Mouse (Mus musculus) ES-E14 (cell line): ENCODE measurements around the gene Tap1. TPM values are rescaled to one million over a fixed set of nuclear protein-coding genes. Genes with fewer than 3 reads are reported as not detected.

Experiments used
- DNase-seq: peaks from one replicate; pipeline ENCODE4 v3.0.0-alpha.2; 2013; ENCODE audit warnings: low read depth, low spot score
- H3K27ac ChIP-seq: 2 replicates; pipeline ENCODE4 v1.5.1; 2012; ENCODE audit warnings: low read depth, mild to moderate bottlenecking, low read length, moderate library complexity, mixed read lengths; ENCODE audit not compliant: poor library complexity, insufficient read depth, severe bottlenecking
- H3K36me3 ChIP-seq: 2 replicates; pipeline ENCODE4 v1.6.1; 2012; ENCODE audit warnings: mild to moderate bottlenecking, low read length, moderate library complexity, mixed read lengths; ENCODE audit not compliant: control insufficient read depth, poor library complexity, insufficient read depth, severe bottlenecking
- H3K4me1 ChIP-seq, 2 experiments: fragments of 150-350 bp in 1 of 2; sonication (generic) in 1 of 2; 2 replicates each; pipeline ENCODE4 v1.6.1; 2012; ENCODE audit warnings: low read length in 2 of 2, mild to moderate bottlenecking in 1 of 2, mixed read lengths in 1 of 2; ENCODE audit not compliant: control insufficient read depth in 2 of 2, insufficient read depth in 2 of 2, poor library complexity in 1 of 2
- H3K4me3 ChIP-seq, 2 experiments: fragments of 150-350 bp in 1 of 2; sonication (generic) in 1 of 2; 2 replicates each; pipeline ENCODE4 v1.5.1; 2012; ENCODE audit warnings: low read length in 2 of 2, low read depth in 1 of 2, mild to moderate bottlenecking in 1 of 2, mixed read lengths in 1 of 2; ENCODE audit not compliant: insufficient read depth in 1 of 2, poor library complexity in 1 of 2, severe bottlenecking in 1 of 2
- H3K9ac ChIP-seq: 2 replicates; pipeline ENCODE4 v1.6.1; 2012; ENCODE audit warnings: low read depth, mild to moderate bottlenecking, low read length, mixed read lengths; ENCODE audit not compliant: poor library complexity, insufficient read depth, severe bottlenecking
- H3K9me3 ChIP-seq: fragments of 150-350 bp; sonication (generic); 2 replicates; pipeline ENCODE4 v1.6.1; 2012; ENCODE audit warnings: low read depth, mild to moderate bottlenecking, low read length; ENCODE audit not compliant: control insufficient read depth, insufficient read depth
- CHD2 ChIP-seq: IDR thresholded peaks from 2 replicates; pipeline ENCODE4 v1.6.1; 2014; ENCODE audit warnings: mild to moderate bottlenecking, low read depth, low read length, inconsistent platforms
- HCFC1 ChIP-seq: IDR thresholded peaks from 2 replicates; pipeline ENCODE4 v1.6.1; 2012; ENCODE audit warnings: low read length, inconsistent platforms, borderline replicate concordance; ENCODE audit not compliant: insufficient read depth
- MAFK ChIP-seq: IDR thresholded peaks from 2 replicates; pipeline ENCODE4 v1.6.1; 2014; ENCODE audit warnings: mild to moderate bottlenecking, low read depth, low read length, inconsistent platforms; ENCODE audit not compliant: insufficient read depth
- ZC3H11A ChIP-seq: IDR thresholded peaks from 2 replicates; pipeline ENCODE4 v1.6.1; 2012; ENCODE audit warnings: low read depth, mild to moderate bottlenecking, inconsistent platforms, low read length, borderline replicate concordance
- ZNF384 ChIP-seq: IDR thresholded peaks from 2 replicates; pipeline ENCODE4 v1.6.1; 2012; ENCODE audit warnings: low read depth, low read length, inconsistent platforms
- in situ Hi-C, 2 experiments: fragments of 600-800 bp; cut with MboI; formaldehyde crosslinking; loops; one replicate each; pipeline ENCODE4 v1.15.1; 2025; ENCODE audit warnings: low sequenced_read_pairs in 2 of 2, inconsistent platforms in 1 of 2; ENCODE audit not compliant: unreplicated experiment in 2 of 2
- total RNA-seq: library from RNA; depleted of rRNA; stranded (reverse); fragments of 300-350 nt; gene quantifications from 2 replicates; pipeline ENCODE4 v1.2.3, GENCODE M21; 2012

Gene Tap1
- total RNA-seq, 1 experiment: 13.9 TPM

GRCm38 (mm10) chr17:34234926-34235325 lies 47.6 kb downstream of the Tap1 start:
- TF ChIP-seq CHD2: no peak
- TF ChIP-seq ZNF384: no peak
- no peak for TF ChIP-seq ZC3H11A
- no peak for TF ChIP-seq MAFK
- TF ChIP-seq HCFC1: no peak
- Histone ChIP-seq H3K9me3 (peaks cover 20% of the 10 kb centered on the region), H3K4me3 (no peak overlapping the region), H3K4me1 (no peaks in the 10 kb centered on the region), H3K27ac (no peak overlapping the region), H3K9ac (no peak overlapping the region), H3K36me3 (no peaks in the 10 kb centered on the region)
- in situ Hi-C loops: no loop called here
- no peak for DNase-seq

GRCm38 (mm10) chr17:34236691-34237090 lies 49.3 kb downstream of the Tap1 start:
- no peak for DNase-seq
- peaks cover 20% of the 10 kb centered on the region for H3K9me3 ChIP-seq
- H3K4me3 ChIP-seq: no peak overlapping the region
- no peaks in the 10 kb centered on the region for H3K4me1 ChIP-seq
- H3K9ac ChIP-seq: no peak overlapping the region
- H3K27ac ChIP-seq: no peak overlapping the region
- in situ Hi-C loops: no loop called here
- no peaks in the 10 kb centered on the region for H3K36me3 ChIP-seq
- TF ChIP-seq ZNF384: no peak
- no peak for TF ChIP-seq HCFC1
- no peak for TF ChIP-seq CHD2
- no peak for TF ChIP-seq ZC3H11A
- TF ChIP-seq MAFK: no peak

GRCm38 (mm10) chr17:34237741-34238140 lies 50.4 kb downstream of the Tap1 start:
- no peak overlapping the region for H3K27ac ChIP-seq
- in situ Hi-C loops: no loop called here

GRCm38 (mm10) chr17:34238706-34239105 lies 51.4 kb downstream of the Tap1 start, which contains the start of gene H2-Ob:
Gene H2-Ob, plus strand, starts transcription at chr17:34238903.
- H3K4me3 ChIP-seq: no peak within 1 kb of the TSS
- no peaks in the 10 kb centered on the region for H3K4me1 ChIP-seq
- H3K27ac ChIP-seq: no peak within 1 kb of the TSS
- H3K9me3 ChIP-seq: peaks cover 11% of the 10 kb centered on the region; the same call in 1 of the 2 replicates
- no peak for DNase-seq
- H3K9ac ChIP-seq: no peak within 1 kb of the TSS
- TF ChIP-seq ZC3H11A: no peak
- peak; percentile 78 for TF ChIP-seq CHD2
- TF ChIP-seq ZNF384: 0 out of 2 replicates have a peak, but pooled peaks have one; percentile 25
- no peaks in the 10 kb centered on the region for H3K36me3 ChIP-seq
- in situ Hi-C loops: no loop called here

More at GRCm38 (mm10) chr17:34237741-34238140, 50.4 kb downstream of the Tap1 start:
- Histone ChIP-seq H3K4me1 (no peaks in the 10 kb centered on the region), H3K9me3 (peaks cover 20% of the 10 kb centered on the region), H3K4me3 (no peak overlapping the region), H3K9ac (no peak overlapping the region), H3K36me3 (no peaks in the 10 kb centered on the region)
- no peak for TF ChIP-seq CHD2
- TF ChIP-seq HCFC1: no peak
- TF ChIP-seq ZNF384: no peak
- TF ChIP-seq MAFK: no peak
- no peak for TF ChIP-seq ZC3H11A
- no peak for DNase-seq

GRCm38 (mm10) chr17:34239601-34240041 lies 52.3 kb downstream of the Tap1 start:
- no peak for DNase-seq
- Histone ChIP-seq H3K9me3 (peaks cover 5% of the 10 kb centered on the region; the same call in 1 of the 2 replicates), H3K27ac (no peak overlapping the region), H3K36me3 (no peaks in the 10 kb centered on the region), H3K4me1 (no peaks in the 10 kb centered on the region), H3K4me3 (no peak overlapping the region), H3K9ac (no peak overlapping the region)
- in situ Hi-C loops: loop anchor here in 1 of 2 experiments (10.0 kb wide), 1 partner anchor 105 kb away; no protein-coding TSS in a partner anchor
- TF ChIP-seq HCFC1 (no peak), MAFK (no peak), CHD2 (no peak), ZC3H11A (no peak), ZNF384 (no peak)
